Mouse (Mus musculus) limb, embryonic 15.5 days (tissue): ENCODE results near the gene Tnfsf12. TPM values are rescaled to one million over a fixed set of nuclear protein-coding genes. Genes with fewer than 3 reads are reported as not detected.
A peak's percentile ranks its signal among the peaks of the same experiment; 100 is the strongest.

Experiments
- ATAC-seq: fragments of 200-750 bp; cut with Nextera tagmentation; 2 replicates; pipeline ENCODE4 v1.8.0; 2017; ENCODE audit warnings: low read depth, moderate TSS enrichment; ENCODE audit not compliant: insufficient number of reproducible peaks, low FRiP score, low TSS enrichment
- H3K27ac ChIP-seq: fragments of 300-500 bp; sonication (generic); 2 replicates; pipeline ENCODE4 v1.5.1; 2015; ENCODE audit warnings: moderate library complexity, mild to moderate bottlenecking, inconsistent platforms
- H3K27me3 ChIP-seq: fragments of 300-500 bp; sonication (generic); 2 replicates; pipeline ENCODE4 v1.6.1; 2015; ENCODE audit warnings: inconsistent platforms
- H3K36me3 ChIP-seq: fragments of 300-500 bp; sonication (generic); 2 replicates; pipeline ENCODE4 v1.6.1; 2015; ENCODE audit warnings: inconsistent platforms
- H3K4me1 ChIP-seq: fragments of 300-500 bp; sonication (generic); 2 replicates; pipeline ENCODE4 v1.6.1; 2015; ENCODE audit warnings: inconsistent platforms
- H3K4me2 ChIP-seq: fragments of 300-500 bp; sonication (generic); 2 replicates; pipeline ENCODE4 v1.6.1; 2015; ENCODE audit warnings: mild to moderate bottlenecking, inconsistent platforms
- H3K4me3 ChIP-seq: fragments of 300-500 bp; sonication (generic); 2 replicates; pipeline ENCODE4 v1.5.1; 2015; ENCODE audit warnings: mild to moderate bottlenecking, inconsistent platforms
- H3K9ac ChIP-seq: fragments of 300-500 bp; sonication (generic); 2 replicates; pipeline ENCODE4 v1.6.1; 2015; ENCODE audit warnings: inconsistent platforms
- H3K9me3 ChIP-seq: fragments of 300-500 bp; sonication (generic); 2 replicates; pipeline ENCODE4 v1.6.1; 2016; ENCODE audit warnings: inconsistent platforms
- WGBS: fragments of 180-500 bp; shearing (Covaris S2); methylation state at CpG from one replicate; pipeline ENCODE4 v1.1.7; 2015; 5-methylcytosine and 5-hydroxymethylcytosine counted together
- polyA plus RNA-seq: library from polyadenylated mRNA; unstranded; fragments of >200 nt; fragmentation: Nextera tagmentation; extraction: Ambion mirVana; gene quantifications from 2 replicates; pipeline ENCODE4 v1.2.1, GENCODE M21; 2015

The Tnfsf12 gene
- polyA plus RNA-seq, 1 experiment from 2014 or later = 10.8 TPM

DNA sequence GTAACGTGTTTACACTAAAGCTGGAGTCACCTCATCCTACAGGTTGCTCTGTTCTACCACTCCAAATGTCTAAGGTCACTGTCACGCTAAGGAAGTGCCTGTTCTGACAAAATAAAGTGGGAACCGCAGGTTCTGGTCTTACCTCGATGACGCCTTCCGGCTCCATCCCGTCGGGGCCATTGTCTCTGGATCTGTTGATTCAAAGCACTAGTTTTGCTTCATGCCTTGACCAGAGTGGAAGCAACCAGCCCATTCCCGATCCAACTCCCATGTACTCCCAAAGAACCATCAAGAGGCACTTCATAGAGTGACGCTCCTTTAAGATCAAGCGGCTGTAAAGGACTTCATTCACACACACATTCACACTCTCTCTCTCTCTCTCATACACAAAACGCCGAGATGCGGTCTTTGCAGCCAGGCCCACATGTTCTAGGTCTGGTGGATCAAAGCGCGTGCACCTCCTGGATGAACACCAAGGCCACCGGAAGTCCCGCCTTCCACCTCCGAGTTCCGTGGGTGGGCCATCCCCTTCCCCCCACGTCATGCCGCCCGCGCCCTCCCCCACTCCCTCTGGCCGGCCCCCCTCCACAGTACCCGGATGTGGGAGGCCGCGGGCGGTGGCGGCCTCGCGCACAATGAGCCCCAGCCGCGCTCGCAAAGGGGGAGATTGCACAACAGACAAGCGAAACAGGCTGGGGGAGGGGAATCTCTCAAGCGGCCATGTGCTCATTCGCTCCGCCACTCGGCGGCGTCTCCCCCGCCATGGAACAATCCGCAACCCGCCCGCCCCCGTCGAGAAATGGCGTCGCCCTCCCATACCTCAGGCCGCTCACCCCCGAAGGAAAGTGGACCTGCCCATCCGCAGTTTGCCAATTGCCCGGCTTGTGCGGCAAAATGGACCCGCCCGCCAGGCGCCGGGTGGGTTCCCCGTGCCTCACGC lies 24.6 kb downstream of the Tnfsf12 start:
- peaks cover 73% of the 10 kb centered on the region for H3K36me3 ChIP-seq
- H3K4me2 ChIP-seq = peak overlapping the region; percentile 82
- peak; percentile 74 for ATAC-seq
- under 1% methylated on average over 55 of the region's 61 CpGs for WGBS
- H3K9me3 ChIP-seq = no peaks in the 10 kb centered on the region
- H3K4me3 ChIP-seq = peak overlapping the region; percentile 96
- H3K9ac ChIP-seq = peak overlapping the region; percentile 95
- H3K27ac ChIP-seq = peak overlapping the region; percentile 98
- no peaks in the 10 kb centered on the region for H3K27me3 ChIP-seq
- peaks cover 27% of the 10 kb centered on the region for H3K4me1 ChIP-seq

DNA sequence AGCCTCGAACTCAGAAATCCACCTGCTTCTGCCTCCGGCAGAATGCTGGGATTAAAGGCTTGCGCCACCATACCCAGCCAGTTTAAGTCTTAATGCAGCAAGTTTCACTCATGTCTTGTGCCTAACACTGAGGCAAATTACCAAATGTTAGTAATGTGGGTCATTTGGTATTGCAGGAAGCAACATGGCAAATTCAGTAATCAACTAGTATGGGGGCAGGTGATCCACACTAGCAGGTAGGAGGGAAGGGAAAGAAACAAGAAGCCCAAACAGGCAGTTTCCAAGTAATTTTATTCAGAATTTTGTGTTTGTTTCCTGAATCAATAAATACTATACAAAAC lies 29.0 kb downstream of the Tnfsf12 start:
- peaks cover 70% of the 10 kb centered on the region for H3K36me3 ChIP-seq
- no peaks in the 10 kb centered on the region for H3K9me3 ChIP-seq
- no peak for ATAC-seq
- H3K27me3 ChIP-seq = no peaks in the 10 kb centered on the region
- H3K9ac ChIP-seq = no peak overlapping the region
- H3K4me3 ChIP-seq = no peak overlapping the region
- H3K4me1 ChIP-seq = peaks cover 31% of the 10 kb centered on the region
- no peak overlapping the region for H3K4me2 ChIP-seq
- no peak overlapping the region for H3K27ac ChIP-seq
- WGBS = 82% methylated on average over 3 of the region's 3 CpGs

DNA sequence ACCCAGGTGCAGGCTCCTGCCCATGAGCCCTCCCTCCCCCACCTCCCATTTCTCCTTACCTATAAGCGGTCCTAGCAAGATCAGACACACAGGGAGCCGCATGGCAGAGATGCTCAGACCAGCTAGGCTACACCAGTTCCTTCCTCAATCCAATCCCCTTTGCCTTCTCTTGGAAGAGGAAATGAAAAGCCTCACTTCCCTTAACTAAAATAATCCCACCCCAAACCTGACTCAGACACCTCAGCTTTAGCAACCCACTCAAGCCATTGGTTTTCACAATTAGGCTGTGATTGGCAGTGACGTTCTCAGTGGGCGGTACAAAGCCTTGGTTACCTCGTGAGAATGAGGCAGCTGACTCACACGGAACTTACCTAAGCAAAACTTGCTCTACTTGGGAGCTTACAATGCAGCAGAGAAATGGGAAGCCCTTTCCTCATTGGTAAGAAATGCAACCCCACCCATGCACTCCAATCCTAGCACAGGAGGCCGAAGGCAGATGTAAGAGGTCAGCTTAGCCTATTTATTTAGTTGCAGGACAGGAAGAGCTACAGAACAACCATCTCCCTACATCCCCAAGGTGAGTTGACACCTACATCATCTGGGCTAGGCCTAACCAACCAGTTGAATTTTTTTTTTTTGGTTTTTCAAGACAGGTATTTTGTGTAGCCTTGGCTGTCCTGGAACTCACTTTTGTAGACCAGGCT lies 29.5 kb downstream of the Tnfsf12 start, which contains the start of gene Cd68:
Gene Cd68 (minus strand): TSS at position 193 of the 704 bp plus-strand sequence.
- no peak within 1 kb of the TSS for H3K9ac ChIP-seq
- no peaks in the 10 kb centered on the region for H3K27me3 ChIP-seq
- H3K4me2 ChIP-seq = no peak within 1 kb of the TSS
- H3K9me3 ChIP-seq = no peaks in the 10 kb centered on the region
- peak within 1 kb of the TSS; percentile 0; the same call in 1 of the 2 replicates for H3K4me3 ChIP-seq
- 36% methylated on average over 7 of the region's 7 CpGs for WGBS
- H3K4me1 ChIP-seq = peaks cover 36% of the 10 kb centered on the region
- ATAC-seq = no peak
- H3K36me3 ChIP-seq = peaks cover 70% of the 10 kb centered on the region
- peak within 1 kb of the TSS; percentile 54 for H3K27ac ChIP-seq

DNA sequence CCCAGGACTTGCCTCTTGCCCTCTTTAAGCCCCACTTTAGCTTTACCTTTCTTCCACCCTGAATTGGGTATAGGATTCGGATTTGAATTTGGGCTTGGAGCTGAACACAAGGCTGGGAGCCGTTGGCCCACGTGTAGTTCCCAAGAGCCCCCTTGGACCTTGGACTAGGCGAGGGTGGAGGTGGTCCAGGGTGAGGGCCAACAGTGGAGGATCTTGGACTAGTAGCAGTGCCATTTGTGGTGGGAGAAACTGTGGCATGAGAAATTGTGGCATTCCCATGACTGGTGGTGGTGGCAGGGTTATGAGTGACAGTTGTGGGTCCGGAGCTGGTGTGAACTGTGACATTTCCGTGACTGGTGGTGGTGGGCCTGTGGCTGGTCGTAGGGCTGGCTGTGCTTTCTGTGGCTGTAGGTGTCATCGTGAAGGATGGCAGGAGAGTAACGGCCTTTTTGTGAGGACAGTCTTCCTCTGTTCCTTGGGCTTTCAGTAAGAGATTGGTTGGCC lies 30.1 kb downstream of the Tnfsf12 start:
- H3K4me3 ChIP-seq = peak overlapping the region; percentile 0; the same call in 1 of the 2 replicates
- no peak overlapping the region for H3K9ac ChIP-seq
- WGBS = 71% methylated on average over 9 of the region's 9 CpGs
- H3K9me3 ChIP-seq = no peaks in the 10 kb centered on the region
- H3K36me3 ChIP-seq = peaks cover 66% of the 10 kb centered on the region
- ATAC-seq = no peak
- H3K4me2 ChIP-seq = no peak overlapping the region
- H3K4me1 ChIP-seq = peaks cover 34% of the 10 kb centered on the region
- H3K27ac ChIP-seq = peak overlapping the region; percentile 54
- no peaks in the 10 kb centered on the region for H3K27me3 ChIP-seq

DNA sequence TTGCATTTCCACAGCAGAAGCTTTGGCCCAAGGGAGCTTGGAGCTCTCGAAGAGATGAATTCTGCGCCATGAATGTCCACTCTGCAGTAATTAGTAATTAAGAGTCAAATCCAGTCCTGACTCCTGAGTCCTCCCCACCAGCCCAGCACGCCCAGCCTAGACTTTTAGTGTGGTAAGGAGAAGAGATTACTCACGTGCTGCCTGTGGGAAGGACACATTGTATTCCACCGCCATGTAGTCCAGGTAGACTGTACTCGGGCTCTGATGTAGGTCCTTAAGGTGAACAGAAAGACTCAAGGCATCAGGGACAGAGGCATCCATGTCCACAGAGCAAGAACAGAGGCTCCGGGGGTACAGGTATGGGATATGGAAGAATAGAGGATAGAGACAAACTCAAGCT lies 30.8 kb downstream of the Tnfsf12 start:
- peaks cover 27% of the 10 kb centered on the region for H3K4me1 ChIP-seq
- no peak overlapping the region for H3K4me3 ChIP-seq
- peak overlapping the region; percentile 54 for H3K27ac ChIP-seq
- H3K27me3 ChIP-seq = no peaks in the 10 kb centered on the region
- no peak for ATAC-seq
- H3K9me3 ChIP-seq = no peaks in the 10 kb centered on the region
- H3K4me2 ChIP-seq = no peak overlapping the region
- peaks cover 60% of the 10 kb centered on the region for H3K36me3 ChIP-seq
- no peak overlapping the region for H3K9ac ChIP-seq
- 88% methylated on average over 7 of the region's 7 CpGs for whole genome bisulfite sequencing

DNA sequence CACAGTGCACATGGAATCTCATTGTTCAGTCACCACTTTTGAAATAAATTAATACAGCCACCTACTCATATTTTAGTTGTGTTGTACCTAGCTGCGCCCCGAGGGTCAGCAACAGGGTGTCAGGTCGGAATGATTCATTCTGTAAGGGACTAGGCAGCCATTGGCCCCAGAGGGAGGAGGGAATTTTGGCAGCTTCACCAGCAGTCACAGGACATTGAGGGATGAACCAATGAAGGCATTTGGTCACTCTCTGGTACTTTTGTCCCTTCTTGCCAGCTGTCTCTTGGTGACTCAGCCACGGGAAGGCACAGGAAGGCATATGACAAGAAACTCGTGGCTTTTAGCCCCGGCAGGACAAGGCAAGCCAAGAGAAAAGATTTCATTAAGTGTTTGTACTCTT lies 31.9 kb downstream of the Tnfsf12 start:
- Histone ChIP-seq H3K4me3 (no peak overlapping the region), H3K4me1 (peaks cover 18% of the 10 kb centered on the region), H3K9ac (no peak overlapping the region), H3K4me2 (no peak overlapping the region), H3K36me3 (peaks cover 56% of the 10 kb centered on the region), H3K27ac (peak overlapping the region; percentile 97; the same call in 1 of the 2 replicates), H3K9me3 (no peaks in the 10 kb centered on the region), H3K27me3 (no peaks in the 10 kb centered on the region)
- 80% methylated on average over 6 of the region's 6 CpGs for WGBS
- no peak for ATAC-seq

DNA sequence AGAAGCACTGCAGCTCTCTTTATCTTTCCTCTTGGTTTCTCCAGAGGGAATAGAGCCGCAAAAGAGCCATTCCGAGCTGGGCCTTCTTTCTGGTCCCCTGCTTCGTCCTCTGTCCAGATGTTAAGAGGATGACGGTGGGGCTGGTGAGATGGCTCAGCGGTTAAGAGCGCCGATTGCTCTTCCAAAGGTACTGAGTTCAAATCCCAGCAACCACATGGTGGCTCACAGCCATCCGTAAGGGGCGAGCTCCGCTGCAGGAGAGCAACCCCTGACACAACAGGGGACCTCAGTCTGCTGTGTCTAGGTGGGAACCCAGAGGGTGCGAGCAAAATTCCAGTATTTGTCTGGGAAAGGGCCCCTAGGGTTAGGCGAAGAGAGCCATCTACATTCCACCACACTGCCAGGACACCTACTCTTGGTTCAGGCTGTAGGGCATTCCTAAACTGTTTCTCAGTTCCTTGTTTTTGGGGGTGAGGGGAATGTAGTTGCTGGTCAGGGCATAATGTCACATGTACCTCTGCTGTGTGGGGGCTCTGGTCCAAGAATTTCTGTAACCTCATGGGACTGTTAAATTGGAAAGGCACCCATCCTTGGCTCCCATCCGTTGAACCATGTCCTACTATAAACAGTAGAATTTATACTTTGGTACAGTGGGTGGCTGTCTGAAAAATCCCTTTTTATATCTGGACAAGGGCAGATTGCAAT lies 32.5 kb downstream of the Tnfsf12 start:
- Histone ChIP-seq H3K9me3 (no peaks in the 10 kb centered on the region), H3K27ac (peak overlapping the region; percentile 97), H3K36me3 (peaks cover 56% of the 10 kb centered on the region), H3K4me3 (peak overlapping the region; percentile 59), H3K27me3 (no peaks in the 10 kb centered on the region), H3K9ac (peak overlapping the region; percentile 42; the same call in 1 of the 2 replicates), H3K4me2 (peak overlapping the region; percentile 58), H3K4me1 (peaks cover 15% of the 10 kb centered on the region)
- WGBS = 68% methylated on average over 13 of the region's 13 CpGs
- ATAC-seq = no peak

DNA sequence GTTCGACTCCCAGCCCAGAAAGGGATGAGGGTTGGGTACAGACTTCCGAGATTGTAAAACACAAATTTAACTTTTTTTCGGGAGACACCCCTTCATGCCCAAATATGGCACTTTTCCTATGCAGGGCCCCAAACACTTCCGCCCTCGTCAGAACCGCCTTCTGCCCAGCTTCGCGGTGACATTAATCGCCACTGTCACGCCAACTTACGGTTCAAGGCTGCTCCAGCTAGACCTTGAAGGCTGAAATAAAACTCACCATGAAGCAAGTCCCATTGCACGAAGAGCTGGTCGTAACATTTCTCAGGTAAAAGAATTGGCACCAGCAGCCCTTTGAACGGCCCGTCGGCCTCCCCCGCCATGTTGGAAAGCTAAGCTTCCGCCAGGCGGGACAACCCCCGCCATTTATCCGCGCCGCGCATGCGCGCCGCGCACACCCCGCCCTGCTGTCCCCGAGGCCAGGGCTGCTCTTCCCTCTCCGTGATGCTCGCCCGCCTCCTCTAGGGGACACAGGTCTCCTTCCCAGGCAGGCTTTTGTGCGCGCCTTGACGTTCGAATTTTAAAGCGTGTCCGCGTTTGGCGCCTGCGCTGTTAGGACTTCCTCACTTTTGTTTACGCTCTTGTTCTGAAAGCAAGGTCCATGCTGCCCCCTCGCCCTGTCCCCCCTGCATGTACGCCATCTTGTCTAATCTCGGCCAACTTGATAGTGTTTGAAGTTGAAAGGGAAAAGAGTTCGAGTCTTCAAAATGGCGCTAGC lies 33.3 kb downstream of the Tnfsf12 start, which contains the start of gene Mpdu1:
Gene Mpdu1 (minus strand): TSS at position 430 of the 754 bp plus-strand sequence.
- Histone ChIP-seq H3K4me3 (peak within 1 kb of the TSS; percentile 59), H3K27me3 (no peaks in the 10 kb centered on the region), H3K4me2 (peak within 1 kb of the TSS; percentile 58), H3K36me3 (peaks cover 56% of the 10 kb centered on the region), H3K4me1 (peaks cover 22% of the 10 kb centered on the region), H3K27ac (peak within 1 kb of the TSS; percentile 97), H3K9me3 (no peaks in the 10 kb centered on the region), H3K9ac (peak within 1 kb of the TSS; percentile 51)
- ATAC-seq = peak; percentile 94
- under 1% methylated on average over 48 of the region's 48 CpGs for WGBS

DNA sequence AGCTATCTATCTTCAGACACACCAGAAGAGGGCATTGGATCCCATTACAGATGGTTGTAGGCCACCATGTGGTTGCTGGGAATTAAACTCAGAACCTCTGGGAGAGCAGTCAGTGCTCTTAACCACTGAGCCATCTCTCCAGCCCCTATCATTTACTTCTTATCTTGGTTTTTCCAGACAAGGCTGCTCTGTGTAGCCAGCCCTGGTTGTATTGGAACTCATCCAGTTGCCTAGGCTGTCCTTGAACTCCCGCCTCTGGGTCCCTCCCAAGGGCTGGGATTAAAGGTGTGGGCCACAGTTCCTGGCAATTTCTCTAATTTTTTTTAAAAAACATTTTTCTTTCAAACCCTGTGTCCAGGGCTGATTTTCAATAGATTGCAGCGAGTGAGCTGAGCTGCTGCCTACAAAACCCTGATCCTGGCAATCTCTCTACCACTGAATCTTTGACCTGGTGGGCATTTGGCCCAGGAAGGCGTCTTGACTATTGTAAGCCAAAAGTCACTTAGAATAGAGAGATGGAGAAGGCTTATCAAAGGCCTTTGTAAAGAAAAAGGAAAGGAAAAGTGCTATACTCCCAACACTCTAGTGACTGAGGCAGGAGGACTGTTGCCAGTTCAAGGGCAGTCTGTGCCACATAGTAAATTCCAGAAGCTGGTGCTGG lies 34.3 kb downstream of the Tnfsf12 start:
- peaks cover 60% of the 10 kb centered on the region for H3K36me3 ChIP-seq
- no peaks in the 10 kb centered on the region for H3K27me3 ChIP-seq
- peak overlapping the region; percentile 51; the same call in 1 of the 2 replicates for H3K9ac ChIP-seq
- H3K4me3 ChIP-seq = peak overlapping the region; percentile 59
- no peak for ATAC-seq
- H3K9me3 ChIP-seq = no peaks in the 10 kb centered on the region
- peak overlapping the region; percentile 97 for H3K27ac ChIP-seq
- H3K4me2 ChIP-seq = peak overlapping the region; percentile 58
- H3K4me1 ChIP-seq = peaks cover 33% of the 10 kb centered on the region
- 75% methylated on average over 3 of the region's 3 CpGs for WGBS

DNA sequence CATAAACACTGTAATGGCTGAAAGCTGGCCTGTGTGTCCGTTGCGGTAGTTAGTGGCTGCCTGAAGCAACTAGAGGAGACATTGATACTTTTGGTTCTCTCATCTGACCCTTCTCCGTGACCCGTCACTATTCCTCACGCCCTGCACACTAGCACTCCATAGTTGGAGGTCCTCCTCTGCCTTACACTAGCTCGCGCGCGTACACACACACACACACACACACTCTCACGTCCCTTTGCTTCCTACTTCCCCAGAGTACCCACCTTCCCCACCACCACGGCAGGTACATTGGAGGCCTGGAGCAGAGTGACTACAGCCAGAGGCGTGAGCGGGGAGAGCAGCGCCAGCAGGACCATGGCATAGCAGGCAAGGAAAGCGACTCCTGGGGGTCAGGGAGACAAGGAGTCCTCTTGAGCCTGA lies 38.2 kb downstream of the Tnfsf12 start:
- H3K9me3 ChIP-seq = no peaks in the 10 kb centered on the region
- H3K27ac ChIP-seq = no peak overlapping the region
- peaks cover 46% of the 10 kb centered on the region for H3K4me1 ChIP-seq
- no peaks in the 10 kb centered on the region for H3K27me3 ChIP-seq
- ATAC-seq = no peak
- H3K4me2 ChIP-seq = no peak overlapping the region
- 82% methylated on average over 15 of the region's 15 CpGs for WGBS
- no peak overlapping the region for H3K9ac ChIP-seq
- peaks cover 50% of the 10 kb centered on the region for H3K36me3 ChIP-seq
- no peak overlapping the region for H3K4me3 ChIP-seq
